Mouse (Mus musculus) embryo, embryonic 11 days (tissue): ENCODE measurements at regions not wholly inside any gene's neighbourhood (a gene's known extent, or its start where the extent isn't known, plus 50 kb on each side); places are given as distances from the start of the nearest gene placed in this dataset.

Source experiments
- DNase-seq: peaks from one replicate; pipeline ENCODE4 v3.0.0-alpha.2; 2015

GRCm38 (mm10) chr4:83166867-83167814, 115.0 kb upstream of the Frem1 start:
- DNase-seq = no peak

GRCm38 (mm10) chr4:83146740-83147139, 94.6 kb upstream of the Frem1 start:
- no peak for DNase-seq

- no peak for DNase-seq
Observed at GRCm38 (mm10) chr4:83145738-83146217, 93.6 kb upstream of the Frem1 start.

GRCm38 (mm10) chr4:83144781-83145517, 92.8 kb upstream of the Frem1 start:
- DNase-seq = peak; percentile 34

GRCm38 (mm10) chr4:83141736-83142135, 89.6 kb upstream of the Frem1 start:
- DNase-seq = no peak

GRCm38 (mm10) chr4:83122668-83123005, 70.5 kb upstream of the Frem1 start:
- no peak for DNase-seq

- DNase-seq = no peak
Observed at GRCm38 (mm10) chr4:83122003-83122667, 70.0 kb upstream of the Frem1 start.

- DNase-seq = no peak
Observed at GRCm38 (mm10) chr4:83108659-83108967, 56.5 kb upstream of the Frem1 start.

- peak; percentile 28 for DNase-seq
Observed at GRCm38 (mm10) chr4:83107958-83108658, 56.0 kb upstream of the Frem1 start.

- no peak for DNase-seq
Observed at GRCm38 (mm10) chr4:83107161-83107560, 55.0 kb upstream of the Frem1 start.

- no peak for DNase-seq
Observed at GRCm38 (mm10) chr4:83104045-83104681, 52.0 kb upstream of the Frem1 start.

- no peak for DNase-seq
Observed at GRCm38 (mm10) chr4:83102893-83103292, 50.8 kb upstream of the Frem1 start.

- no peak for DNase-seq
Observed at GRCm38 (mm10) chr4:83102022-83102421, 49.9 kb upstream of the Frem1 start.
